Mouse (Mus musculus): Measurements from ENCODE around the gene Cntfr. TPM values are rescaled to one million over a fixed set of nuclear protein-coding genes. Genes with fewer than 3 reads are reported as not detected.

Gene Cntfr
- polyA plus RNA-seq, 1 experiment from 2014 or later = 3.7 TPM

DNA sequence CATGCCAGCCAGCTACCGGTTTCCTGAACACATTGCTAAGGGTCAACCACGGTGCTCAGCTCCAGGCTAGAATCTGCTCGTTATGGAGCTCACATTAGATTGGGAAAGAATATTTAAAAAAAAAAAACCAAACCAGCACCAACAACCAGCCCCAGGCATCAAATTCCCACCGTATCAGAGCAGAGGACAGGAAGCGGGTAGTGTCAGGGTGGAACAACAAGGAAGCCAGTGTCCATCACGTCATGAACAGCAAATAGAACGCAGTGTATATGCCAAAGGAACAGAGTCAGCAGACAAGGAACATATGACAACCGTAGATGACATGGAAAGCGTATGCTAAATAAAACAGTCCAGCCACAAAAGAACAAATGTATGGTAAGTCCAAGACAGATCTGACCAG lies 63.9 kb downstream of the Cntfr start:
- Histone ChIP-seq H3K4me2 (no peak overlapping the region), H3K4me3 (no peak overlapping the region), H3K27me3 (replicated peaks) (peaks cover 1% of the 10 kb centered on the region; the same call in 1 of the 2 replicates), H3K27ac (ENCODE audit: poor library complexity, severe bottlenecking) (no peak overlapping the region), H3K9me3 (replicated peaks) (no peaks in the 10 kb centered on the region), H3K4me1 (replicated peaks) (peaks cover 50% of the 10 kb centered on the region), H3K36me3 (no peaks in the 10 kb centered on the region), H3K9ac (no peak overlapping the region)
- ATAC-seq (ENCODE audit: insufficient number of reproducible peaks, low FRiP score) = no peak
- 69% methylated on average over 9 of the region's 9 CpGs for WGBS

GRCm38 (mm10) chr4:41631390-41631789 lies 65.5 kb downstream of the Cntfr start:
- Histone ChIP-seq H3K36me3 (no peaks in the 10 kb centered on the region), H3K9ac (peak overlapping the region; percentile 19; the same call in 1 of the 2 replicates), H3K4me2 (peak overlapping the region; percentile 54), H3K9me3 (replicated peaks) (no peaks in the 10 kb centered on the region), H3K4me3 (peak overlapping the region; percentile 6), H3K27ac (ENCODE audit: poor library complexity, severe bottlenecking) (peak overlapping the region; percentile 73), H3K4me1 (replicated peaks) (peaks cover 53% of the 10 kb centered on the region), H3K27me3 (replicated peaks) (no peaks in the 10 kb centered on the region)
- WGBS = 2% methylated on average over 11 of the region's 11 CpGs
- ATAC-seq (ENCODE audit: insufficient number of reproducible peaks, low FRiP score) = peak; percentile 46; the same call in 1 of the 2 replicates

- WGBS = 54% methylated on average over 6 of the region's 6 CpGs
- ATAC-seq (ENCODE audit: insufficient number of reproducible peaks, low FRiP score) = no peak
- Histone ChIP-seq H3K4me1 (replicated peaks) (peaks cover 43% of the 10 kb centered on the region), H3K27ac (ENCODE audit: poor library complexity, severe bottlenecking) (no peak overlapping the region), H3K9me3 (replicated peaks) (no peaks in the 10 kb centered on the region), H3K4me3 (no peak overlapping the region), H3K9ac (no peak overlapping the region), H3K27me3 (replicated peaks) (0 out of 2 replicates have a peak, but pooled peaks cover under 1% of the 10 kb centered on the region), H3K36me3 (no peaks in the 10 kb centered on the region), H3K4me2 (no peak overlapping the region)
Observed at GRCm38 (mm10) chr4:41630196-41630595, 66.7 kb downstream of the Cntfr start.

DNA sequence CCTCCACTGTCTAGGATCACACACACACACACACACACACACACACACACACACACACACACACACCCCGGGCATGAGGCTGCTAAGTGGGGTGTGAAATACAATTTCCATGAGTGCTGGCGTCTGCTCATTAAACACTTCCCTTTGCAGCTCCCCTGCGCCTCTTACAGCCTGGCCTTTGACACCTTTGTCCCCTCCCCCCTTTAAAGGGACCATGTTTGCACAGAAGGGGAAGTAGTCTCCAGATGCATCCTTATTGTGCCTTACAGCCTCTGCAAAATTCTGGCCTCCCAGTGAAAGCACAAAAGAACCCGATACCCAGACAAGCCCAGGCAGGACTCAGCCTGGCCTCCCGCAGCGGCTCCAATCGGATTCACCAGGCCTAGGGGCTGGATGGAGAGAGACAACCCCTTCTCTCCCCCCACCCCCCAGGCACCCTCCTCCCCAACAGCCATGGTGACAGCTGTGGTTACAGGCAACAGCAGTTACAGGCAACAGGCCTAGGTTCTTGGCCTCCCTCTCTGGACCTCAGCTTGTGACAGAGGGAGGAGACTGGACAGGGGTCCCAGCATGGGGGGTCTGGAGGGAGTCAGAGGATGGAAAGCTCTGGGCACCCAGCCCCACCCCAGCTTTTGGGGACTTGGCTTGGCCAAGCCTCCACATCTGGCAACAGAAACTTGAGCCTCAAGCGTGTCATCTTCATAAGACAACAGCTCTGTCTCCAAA lies 68.5 kb downstream of the Cntfr start:
- H3K27me3 ChIP-seq (replicated peaks) = 0 out of 2 replicates have a peak, but pooled peaks cover 10% of the 10 kb centered on the region
- H3K9me3 ChIP-seq (replicated peaks) = no peaks in the 10 kb centered on the region
- no peak overlapping the region for H3K27ac ChIP-seq (ENCODE audit: poor library complexity, severe bottlenecking)
- WGBS = 15% methylated on average over 8 of the region's 8 CpGs
- ATAC-seq (ENCODE audit: insufficient number of reproducible peaks, low FRiP score) = no peak
- H3K9ac ChIP-seq = no peak overlapping the region
- H3K36me3 ChIP-seq = no peaks in the 10 kb centered on the region
- no peak overlapping the region for H3K4me3 ChIP-seq
- no peak overlapping the region for H3K4me2 ChIP-seq
- peaks cover 43% of the 10 kb centered on the region for H3K4me1 ChIP-seq (replicated peaks)

- no peak overlapping the region for H3K27ac ChIP-seq (ENCODE audit: poor library complexity, severe bottlenecking)
- no peaks in the 10 kb centered on the region for H3K9me3 ChIP-seq (replicated peaks)
- H3K4me3 ChIP-seq = no peak overlapping the region
- H3K36me3 ChIP-seq = no peaks in the 10 kb centered on the region
- no peak overlapping the region for H3K9ac ChIP-seq
- ATAC-seq (ENCODE audit: insufficient number of reproducible peaks, low FRiP score) = no peak
- 73% methylated on average over 14 of the region's 14 CpGs for WGBS
- peaks cover 10% of the 10 kb centered on the region; the same call in 1 of the 2 replicates for H3K27me3 ChIP-seq (replicated peaks)
- H3K4me1 ChIP-seq (replicated peaks) = no peaks in the 10 kb centered on the region
- no peak overlapping the region for H3K4me2 ChIP-seq
Observed at GRCm38 (mm10) chr4:41622071-41622470, 74.8 kb downstream of the Cntfr start.

DNA sequence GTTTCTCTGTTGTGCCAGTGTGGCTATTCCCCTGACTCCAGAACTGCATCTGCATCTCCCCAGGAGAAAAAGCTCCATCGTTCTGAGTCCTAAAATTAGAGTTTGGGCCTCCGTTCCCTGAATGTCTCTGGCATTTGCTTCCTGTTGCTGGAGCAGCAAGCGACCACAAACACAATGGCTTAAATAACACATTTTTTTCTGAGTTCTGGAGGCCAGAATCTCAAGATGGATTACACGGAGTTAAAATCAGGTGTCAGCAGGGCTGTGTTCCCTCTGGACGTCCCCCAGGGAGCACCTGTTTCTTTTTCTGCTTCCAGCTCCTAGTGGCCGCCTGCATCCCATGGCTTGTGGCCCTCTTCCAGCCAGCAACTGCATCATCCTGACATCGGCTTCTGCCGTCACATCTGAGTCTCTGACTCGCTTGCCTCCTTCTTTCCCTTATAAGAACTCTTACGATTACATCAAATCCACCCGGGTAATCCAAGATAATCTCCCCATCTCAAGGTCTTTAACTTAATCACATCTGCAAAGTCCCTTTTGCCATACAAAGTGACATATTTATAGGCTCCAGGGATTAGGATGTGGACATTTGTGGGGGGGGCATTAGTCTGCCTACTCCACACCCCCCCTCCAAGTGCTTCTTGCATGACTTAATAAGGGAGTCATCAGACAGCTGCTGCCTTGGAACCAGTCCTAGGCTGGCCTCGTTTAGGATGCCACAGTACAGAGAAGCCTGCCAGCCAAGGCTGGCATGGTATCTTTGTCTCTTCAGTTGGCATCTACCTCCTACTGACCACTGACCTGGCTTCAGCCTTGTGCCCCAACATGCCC lies 77.8 kb downstream of the Cntfr start:
- Histone ChIP-seq H3K9me3 (replicated peaks) (no peaks in the 10 kb centered on the region), H3K27ac (ENCODE audit: poor library complexity, severe bottlenecking) (no peak overlapping the region), H3K4me3 (no peak overlapping the region), H3K27me3 (replicated peaks) (peaks cover 9% of the 10 kb centered on the region), H3K4me1 (replicated peaks) (no peaks in the 10 kb centered on the region), H3K4me2 (no peak overlapping the region), H3K9ac (no peak overlapping the region), H3K36me3 (no peaks in the 10 kb centered on the region)
- WGBS = 49% methylated on average over 12 of the region's 12 CpGs
- ATAC-seq (ENCODE audit: insufficient number of reproducible peaks, low FRiP score) = no peak

DNA sequence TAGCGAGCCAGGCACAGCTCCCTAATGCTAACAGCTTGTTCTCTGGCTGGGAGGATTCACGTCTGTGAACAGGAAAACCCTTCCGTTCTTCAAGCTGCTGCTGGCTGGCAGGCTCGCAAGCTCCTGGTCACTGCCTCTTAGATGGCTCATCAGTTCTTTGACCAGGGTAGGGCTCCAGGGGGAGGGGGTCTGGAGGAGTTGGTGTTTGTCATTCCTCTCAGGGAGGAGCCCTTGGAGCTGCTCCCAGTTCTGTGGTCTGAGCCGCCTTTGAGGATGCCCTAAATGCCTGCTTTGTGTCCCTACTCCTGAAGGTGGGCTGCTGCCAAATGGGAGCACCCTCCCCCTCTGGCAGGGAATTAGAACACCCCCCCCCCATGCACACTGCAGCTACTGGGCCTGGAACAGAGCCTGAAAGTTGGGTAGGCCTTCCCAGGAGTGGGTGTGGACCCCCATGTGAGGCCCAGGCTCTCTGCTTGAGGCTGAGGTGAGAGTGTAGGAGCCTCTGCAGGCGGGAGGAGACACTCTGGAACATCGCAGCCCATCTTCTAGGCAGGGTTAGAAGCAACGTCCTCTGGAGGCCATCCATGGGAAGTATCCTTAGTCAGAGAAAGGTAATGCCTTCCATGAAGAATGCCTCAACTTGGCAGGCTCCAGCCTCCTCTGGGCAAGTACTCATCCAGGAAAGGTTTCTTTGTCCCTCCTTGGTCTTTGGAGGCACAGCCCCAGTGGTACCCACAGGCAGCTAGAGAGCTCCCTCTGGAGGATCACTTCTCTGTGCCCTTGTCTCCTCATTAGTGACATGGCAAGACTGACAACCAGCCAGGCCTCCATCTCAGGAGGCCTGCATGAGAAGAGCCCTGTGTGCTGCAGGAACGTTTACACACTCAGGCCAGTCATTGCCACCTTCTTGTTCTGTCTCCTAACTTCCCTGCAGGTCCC lies 81.0 kb downstream of the Cntfr start:
- peaks cover 6% of the 10 kb centered on the region for H3K27me3 ChIP-seq (replicated peaks)
- no peak overlapping the region for H3K4me2 ChIP-seq
- ATAC-seq (ENCODE audit: insufficient number of reproducible peaks, low FRiP score) = no peak
- 60% methylated on average over 9 of the region's 9 CpGs for WGBS
- H3K27ac ChIP-seq (ENCODE audit: poor library complexity, severe bottlenecking) = no peak overlapping the region
- H3K9ac ChIP-seq = no peak overlapping the region
- no peaks in the 10 kb centered on the region for H3K9me3 ChIP-seq (replicated peaks)
- H3K4me3 ChIP-seq = no peak overlapping the region
- no peaks in the 10 kb centered on the region for H3K4me1 ChIP-seq (replicated peaks)
- H3K36me3 ChIP-seq = no peaks in the 10 kb centered on the region

GRCm38 (mm10) chr4:41614156-41614555 lies 82.7 kb downstream of the Cntfr start:
- no peak for ATAC-seq (ENCODE audit: insufficient number of reproducible peaks, low FRiP score)
- H3K27ac ChIP-seq (ENCODE audit: poor library complexity, severe bottlenecking) = no peak overlapping the region
- H3K4me1 ChIP-seq (replicated peaks) = no peaks in the 10 kb centered on the region
- no peak overlapping the region for H3K4me2 ChIP-seq
- WGBS = 11% methylated on average over 7 of the region's 7 CpGs
- H3K9me3 ChIP-seq (replicated peaks) = no peaks in the 10 kb centered on the region
- no peak overlapping the region for H3K4me3 ChIP-seq
- H3K36me3 ChIP-seq = no peaks in the 10 kb centered on the region
- no peak overlapping the region for H3K9ac ChIP-seq
- peaks cover 6% of the 10 kb centered on the region; the same call in 1 of the 2 replicates for H3K27me3 ChIP-seq (replicated peaks)

- H3K36me3 ChIP-seq = no peaks in the 10 kb centered on the region
- no peaks in the 10 kb centered on the region for H3K4me1 ChIP-seq (replicated peaks)
- no peak overlapping the region for H3K27ac ChIP-seq (ENCODE audit: poor library complexity, severe bottlenecking)
- no peak overlapping the region for H3K9ac ChIP-seq
- peaks cover 6% of the 10 kb centered on the region; the same call in 1 of the 2 replicates for H3K27me3 ChIP-seq (replicated peaks)
- no peak overlapping the region for H3K4me2 ChIP-seq
- H3K9me3 ChIP-seq (replicated peaks) = no peaks in the 10 kb centered on the region
- 40% methylated on average over 8 of the region's 8 CpGs for WGBS
- no peak overlapping the region for H3K4me3 ChIP-seq
- ATAC-seq (ENCODE audit: insufficient number of reproducible peaks, low FRiP score) = no peak
Observed at GRCm38 (mm10) chr4:41612166-41612565, 84.7 kb downstream of the Cntfr start.

- Histone ChIP-seq H3K27me3 (replicated peaks) (peaks cover 6% of the 10 kb centered on the region; the same call in 1 of the 2 replicates), H3K4me2 (no peak overlapping the region), H3K36me3 (no peaks in the 10 kb centered on the region), H3K27ac (ENCODE audit: poor library complexity, severe bottlenecking) (no peak overlapping the region), H3K9me3 (replicated peaks) (no peaks in the 10 kb centered on the region), H3K4me1 (replicated peaks) (no peaks in the 10 kb centered on the region), H3K4me3 (no peak overlapping the region), H3K9ac (no peak overlapping the region)
- ATAC-seq (ENCODE audit: insufficient number of reproducible peaks, low FRiP score) = no peak
- WGBS = 47% methylated on average over 6 of the region's 6 CpGs
Observed at GRCm38 (mm10) chr4:41610594-41610980, 86.3 kb downstream of the Cntfr start.
